Mouse (Mus musculus) CD4-positive, CD25-positive, alpha-beta regulatory T cell, adult 2 months (primary cell): Measurements from ENCODE around the gene Slc16a10.

Source experiments
- DNase-seq: peaks from one replicate; pipeline ENCODE4 v3.0.0-alpha.2; 2012; ENCODE audit warnings: low read depth, low spot score

Slc16a10 gene

GRCm38 (mm10) chr10:40141864-40142523 lies at the start of gene Slc16a10:
Gene Slc16a10 (minus strand): TSS chr10:40142258.
- DNase-seq: peak; percentile 97

- peak; percentile 18 for DNase-seq
These were observed 49.4 kb upstream of the Slc16a10 start for GRCm38 (mm10) chr10:40191338-40191979.

- peak; percentile 57 for DNase-seq
These were observed 48.8 kb upstream of the Slc16a10 start for GRCm38 (mm10) chr10:40190871-40191270.

- no peak for DNase-seq
These were observed 47.6 kb upstream of the Slc16a10 start for GRCm38 (mm10) chr10:40189689-40190088.

- no peak for DNase-seq
These were observed 46.8 kb upstream of the Slc16a10 start for GRCm38 (mm10) chr10:40188831-40189230.

- no peak for DNase-seq
These were observed 43.9 kb upstream of the Slc16a10 start for GRCm38 (mm10) chr10:40185956-40186355.

- no peak for DNase-seq
These were observed 38.0 kb upstream of the Slc16a10 start for GRCm38 (mm10) chr10:40180011-40180410.

GRCm38 (mm10) chr10:40179142-40179541 lies 37.1 kb upstream of the Slc16a10 start:
- peak; percentile 42 for DNase-seq

- DNase-seq: no peak
These were observed 35.4 kb upstream of the Slc16a10 start for GRCm38 (mm10) chr10:40177323-40177962.

GRCm38 (mm10) chr10:40172136-40172535 lies 30.1 kb upstream of the Slc16a10 start:
- no peak for DNase-seq

GRCm38 (mm10) chr10:40171211-40171610 lies 29.2 kb upstream of the Slc16a10 start:
- DNase-seq: no peak

- DNase-seq: no peak
These were observed 28.1 kb upstream of the Slc16a10 start for GRCm38 (mm10) chr10:40170141-40170558.

GRCm38 (mm10) chr10:40169566-40169965 lies 27.5 kb upstream of the Slc16a10 start:
- no peak for DNase-seq

GRCm38 (mm10) chr10:40169088-40169487 lies 27.0 kb upstream of the Slc16a10 start:
- no peak for DNase-seq

- DNase-seq: peak; percentile 70
These were observed 22.6 kb upstream of the Slc16a10 start for GRCm38 (mm10) chr10:40164421-40165386.

- no peak for DNase-seq
These were observed 21.9 kb upstream of the Slc16a10 start for GRCm38 (mm10) chr10:40163914-40164313.

GRCm38 (mm10) chr10:40163338-40163737 lies 21.3 kb upstream of the Slc16a10 start:
- peak; percentile 67 for DNase-seq

- DNase-seq: no peak
These were observed 19.7 kb upstream of the Slc16a10 start for GRCm38 (mm10) chr10:40161701-40162255.

GRCm38 (mm10) chr10:40161236-40161635 lies 19.2 kb upstream of the Slc16a10 start:
- no peak for DNase-seq

GRCm38 (mm10) chr10:40152550-40152857 lies 10.4 kb upstream of the Slc16a10 start:
- DNase-seq: no peak

GRCm38 (mm10) chr10:40151852-40152549 lies 9.9 kb upstream of the Slc16a10 start:
- DNase-seq: no peak
